Mouse (Mus musculus) hindbrain, embryonic 14.5 days (tissue): Measurements from ENCODE around the gene Morc2a. TPM values are rescaled to one million over a fixed set of nuclear protein-coding genes. Genes with fewer than 3 reads are reported as not detected.

ENCODE experiments used
- ATAC-seq: fragments of 200-750 bp; cut with Nextera tagmentation; 2 replicates; pipeline ENCODE4 v1.8.0; 2017; ENCODE audit warnings: moderate number of reproducible peaks, mild to moderate bottlenecking, moderate TSS enrichment, moderate library complexity; ENCODE audit not compliant: low FRiP score
- DNase-seq: peaks from one replicate; pipeline ENCODE4 v3.0.0-alpha.2; 2015; ENCODE audit warnings: low spot score
- H3K27ac ChIP-seq: fragments of 300-500 bp; sonication (generic); 2 replicates; pipeline ENCODE4 v1.5.1; 2014; ENCODE audit warnings: mild to moderate bottlenecking, moderate library complexity
- H3K27me3 ChIP-seq: fragments of 300-500 bp; sonication (generic); 2 replicates; pipeline ENCODE4 v1.6.1; 2014; ENCODE audit warnings: mild to moderate bottlenecking, low read length, mixed read lengths; ENCODE audit not compliant: control insufficient read depth, insufficient read depth
- H3K36me3 ChIP-seq: fragments of 300-500 bp; sonication (generic); replicated peaks from 2 replicates; pipeline ENCODE4 v1.6.1; 2014; ENCODE audit not compliant: control insufficient read depth, insufficient read depth
- H3K4me1 ChIP-seq: fragments of 300-500 bp; sonication (generic); replicated peaks from 2 replicates; pipeline ENCODE4 v1.6.1; 2014; ENCODE audit warnings: antibody characterized with exemption, low read length, mixed read lengths; ENCODE audit not compliant: control insufficient read depth, insufficient read depth
- H3K4me2 ChIP-seq: fragments of 300-500 bp; sonication (generic); replicated peaks from 2 replicates; pipeline ENCODE4 v1.6.1; 2014; ENCODE audit warnings: mild to moderate bottlenecking, moderate library complexity
- H3K4me3 ChIP-seq: fragments of 300-500 bp; sonication (generic); replicated peaks from 2 replicates; pipeline ENCODE4 v1.5.1; 2014; ENCODE audit warnings: mild to moderate bottlenecking, low read length
- H3K9ac ChIP-seq: fragments of 300-500 bp; sonication (generic); 2 replicates; pipeline ENCODE4 v1.6.1; 2014
- H3K9me3 ChIP-seq: fragments of 300-500 bp; sonication (generic); 2 replicates; pipeline ENCODE4 v1.6.1; 2016; ENCODE audit warnings: low read length; ENCODE audit not compliant: control insufficient read depth
- WGBS: fragments of 180-500 bp; shearing (Covaris S2); extraction: QIAGEN DNeasy Blood & Tissue Kit; methylation state at CpG from one replicate; pipeline ENCODE4 v1.1.7; 2014; 5-methylcytosine and 5-hydroxymethylcytosine counted together
- polyA plus RNA-seq: library from polyadenylated mRNA; unstranded; fragments of >200 nt; fragmentation: Nextera tagmentation; extraction: Ambion mirVana; gene quantifications from 2 replicates; pipeline ENCODE4 v1.2.1, GENCODE M21; 2014

The Morc2a gene
- polyA plus RNA-seq, 1 experiment from 2014 or later = 28.7 TPM

DNA sequence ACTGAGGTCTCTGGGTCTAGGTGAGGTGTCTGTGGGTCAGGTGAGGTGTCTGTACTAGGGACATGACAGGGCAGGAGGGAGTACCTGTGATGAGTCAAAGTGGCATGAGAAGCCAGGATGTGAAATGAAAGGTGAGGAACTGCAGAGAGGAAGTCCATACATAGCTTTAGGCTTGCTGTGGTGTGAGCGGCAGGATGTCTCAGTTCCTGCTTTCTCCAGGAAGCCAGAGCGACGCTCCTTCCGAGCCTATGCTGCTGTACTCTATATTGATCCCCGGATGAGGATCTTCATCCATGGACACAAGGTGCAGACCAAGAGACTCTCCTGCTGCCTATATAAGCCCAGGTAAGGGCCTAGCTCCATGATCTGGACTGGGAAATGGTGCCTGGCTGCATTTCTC, 27.4 kb downstream of the Morc2a start:
- no peak overlapping the region for H3K9ac ChIP-seq
- H3K27me3 ChIP-seq = no peaks in the 10 kb centered on the region
- 86% methylated on average over 5 of the region's 5 CpGs for WGBS
- no peak overlapping the region for H3K4me3 ChIP-seq
- no peak for ATAC-seq
- H3K27ac ChIP-seq = no peak overlapping the region
- no peaks in the 10 kb centered on the region for H3K9me3 ChIP-seq
- peaks cover 99% of the 10 kb centered on the region for H3K36me3 ChIP-seq
- no peak overlapping the region for H3K4me2 ChIP-seq
- no peaks in the 10 kb centered on the region for H3K4me1 ChIP-seq
- no peak for DNase-seq

- Histone ChIP-seq H3K9me3 (no peaks in the 10 kb centered on the region), H3K36me3 (peaks cover 96% of the 10 kb centered on the region), H3K4me3 (no peak overlapping the region), H3K9ac (no peak overlapping the region), H3K4me2 (no peak overlapping the region), H3K27me3 (no peaks in the 10 kb centered on the region), H3K4me1 (no peaks in the 10 kb centered on the region), H3K27ac (no peak overlapping the region)
- ATAC-seq = no peak
- DNase-seq = no peak
- WGBS = 84% methylated on average over 6 of the region's 6 CpGs
Measured at GRCm38 (mm10) chr11:3677204-3677603, 28.2 kb downstream of the Morc2a start.

DNA sequence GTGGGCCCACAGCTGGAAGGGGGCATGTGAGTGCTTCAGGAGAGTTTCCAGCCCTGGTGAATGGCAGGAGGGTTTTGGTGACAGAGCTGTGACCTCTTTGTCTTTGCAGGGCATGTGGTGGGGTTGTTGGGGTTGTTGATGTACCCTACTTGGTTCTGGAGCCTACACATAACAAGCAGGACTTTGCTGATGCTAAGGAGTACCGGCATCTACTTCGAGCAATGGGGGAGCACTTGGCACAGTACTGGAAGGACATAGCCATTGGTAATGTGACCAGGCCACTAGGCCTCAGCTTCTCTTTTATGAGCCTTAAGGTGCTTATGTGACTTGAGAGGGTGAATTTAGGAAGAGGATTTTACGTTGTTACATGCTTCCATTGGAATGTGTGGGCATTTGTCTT, 30.8 kb downstream of the Morc2a start:
- 97% methylated on average over 3 of the region's 3 CpGs for WGBS
- Histone ChIP-seq H3K36me3 (peaks cover 96% of the 10 kb centered on the region), H3K27ac (no peak overlapping the region), H3K27me3 (no peaks in the 10 kb centered on the region), H3K4me1 (no peaks in the 10 kb centered on the region), H3K9me3 (no peaks in the 10 kb centered on the region), H3K9ac (no peak overlapping the region), H3K4me2 (no peak overlapping the region), H3K4me3 (no peak overlapping the region)
- DNase-seq = no peak
- ATAC-seq = no peak

GRCm38 (mm10) chr11:3683696-3684095, 34.7 kb downstream of the Morc2a start:
- peaks cover 95% of the 10 kb centered on the region for H3K36me3 ChIP-seq
- WGBS = 97% methylated on average over 11 of the region's 11 CpGs
- no peaks in the 10 kb centered on the region for H3K9me3 ChIP-seq
- no peak overlapping the region for H3K27ac ChIP-seq
- no peak overlapping the region for H3K4me3 ChIP-seq
- H3K4me1 ChIP-seq = no peaks in the 10 kb centered on the region
- DNase-seq = no peak
- no peak overlapping the region for H3K9ac ChIP-seq
- no peak for ATAC-seq
- no peaks in the 10 kb centered on the region for H3K27me3 ChIP-seq
- no peak overlapping the region for H3K4me2 ChIP-seq

DNA sequence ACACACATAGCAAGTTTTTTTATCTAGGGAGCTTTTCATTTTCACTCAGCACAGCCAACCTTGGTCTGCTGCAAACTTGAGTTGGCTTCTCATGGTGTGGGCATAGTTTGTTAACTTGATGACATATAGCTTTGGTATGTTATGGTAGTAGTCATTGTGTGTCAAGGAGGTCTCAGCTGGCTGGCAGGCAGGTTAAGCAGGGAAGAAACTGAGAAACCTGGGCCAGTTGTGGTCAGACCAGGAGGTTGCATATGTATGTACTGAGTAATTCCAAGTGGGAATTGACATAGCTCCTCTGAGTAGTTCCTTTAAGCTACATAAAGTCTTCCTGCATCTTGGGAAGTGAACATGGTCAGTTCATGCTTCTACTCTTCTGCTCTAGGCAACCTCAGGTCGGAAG, 35.2 kb downstream of the Morc2a start:
- H3K27ac ChIP-seq = no peak overlapping the region
- H3K4me3 ChIP-seq = no peak overlapping the region
- H3K4me1 ChIP-seq = no peaks in the 10 kb centered on the region
- H3K9ac ChIP-seq = no peak overlapping the region
- H3K27me3 ChIP-seq = no peaks in the 10 kb centered on the region
- peaks cover 95% of the 10 kb centered on the region for H3K36me3 ChIP-seq
- no peaks in the 10 kb centered on the region for H3K9me3 ChIP-seq
- 96% methylated on average over 1 of the region's 1 CpGs for WGBS
- no peak overlapping the region for H3K4me2 ChIP-seq
- DNase-seq (no peak), ATAC-seq (no peak)

GRCm38 (mm10) chr11:3684723-3685430, 35.9 kb downstream of the Morc2a start:
- no peak for ATAC-seq
- WGBS = 94% methylated on average over 5 of the region's 5 CpGs
- H3K9me3 ChIP-seq = no peaks in the 10 kb centered on the region

DNA sequence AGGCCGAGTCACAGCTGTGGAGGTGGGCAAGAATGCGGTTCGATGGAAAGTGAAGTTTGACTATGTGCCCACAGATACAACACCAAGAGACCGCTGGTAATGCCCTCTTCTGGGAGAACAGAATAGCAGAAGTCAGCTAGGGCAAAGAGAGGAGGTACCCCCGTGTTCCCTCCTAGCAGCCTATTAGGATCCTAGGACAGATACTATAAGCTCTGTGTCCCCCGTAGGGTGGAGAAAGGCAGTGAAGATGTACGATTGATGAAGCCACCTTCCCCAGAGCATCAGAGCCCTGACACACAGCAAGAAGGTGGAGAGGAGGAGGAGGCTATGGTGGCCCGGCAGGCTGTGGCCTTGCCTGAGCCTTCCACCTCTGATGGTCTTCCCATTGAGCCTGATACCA, 36.4 kb downstream of the Morc2a start:
- Histone ChIP-seq H3K36me3 (peaks cover 95% of the 10 kb centered on the region), H3K27ac (no peak overlapping the region), H3K9ac (no peak overlapping the region), H3K4me1 (no peaks in the 10 kb centered on the region), H3K27me3 (no peaks in the 10 kb centered on the region), H3K9me3 (no peaks in the 10 kb centered on the region), H3K4me2 (no peak overlapping the region), H3K4me3 (no peak overlapping the region)
- no peak for DNase-seq
- WGBS = 96% methylated on average over 8 of the region's 8 CpGs
- no peak for ATAC-seq

More at GRCm38 (mm10) chr11:3684723-3685430, 35.9 kb downstream of the Morc2a start:
- Histone ChIP-seq H3K4me3 (no peak overlapping the region), H3K9ac (no peak overlapping the region), H3K4me2 (no peak overlapping the region), H3K4me1 (no peaks in the 10 kb centered on the region), H3K27ac (no peak overlapping the region; the same call in 1 of the 2 replicates), H3K27me3 (no peaks in the 10 kb centered on the region), H3K36me3 (peaks cover 95% of the 10 kb centered on the region)
- no peak for DNase-seq

GRCm38 (mm10) chr11:3686318-3686717, 37.3 kb downstream of the Morc2a start:
- Histone ChIP-seq H3K4me2 (no peak overlapping the region), H3K27ac (no peak overlapping the region), H3K36me3 (peaks cover 89% of the 10 kb centered on the region), H3K27me3 (no peaks in the 10 kb centered on the region), H3K9ac (no peak overlapping the region), H3K9me3 (no peaks in the 10 kb centered on the region), H3K4me1 (no peaks in the 10 kb centered on the region), H3K4me3 (no peak overlapping the region)
- 91% methylated on average over 2 of the region's 2 CpGs for WGBS
- no peak for DNase-seq
- ATAC-seq = no peak

- Histone ChIP-seq H3K27ac (no peak overlapping the region), H3K4me1 (no peaks in the 10 kb centered on the region), H3K4me3 (no peak overlapping the region), H3K4me2 (no peak overlapping the region), H3K27me3 (no peaks in the 10 kb centered on the region), H3K9me3 (no peaks in the 10 kb centered on the region), H3K36me3 (peaks cover 84% of the 10 kb centered on the region), H3K9ac (no peak overlapping the region)
- ATAC-seq = no peak
- DNase-seq = no peak
- WGBS = 94% methylated on average over 2 of the region's 2 CpGs
Measured at GRCm38 (mm10) chr11:3686885-3687284, 37.9 kb downstream of the Morc2a start.

- WGBS = 94% methylated on average over 2 of the region's 2 CpGs
- DNase-seq = no peak
- ATAC-seq = no peak
- Histone ChIP-seq H3K36me3 (peaks cover 58% of the 10 kb centered on the region), H3K4me2 (no peak overlapping the region), H3K9ac (no peak overlapping the region), H3K4me3 (no peak overlapping the region), H3K4me1 (no peaks in the 10 kb centered on the region), H3K27ac (no peak overlapping the region), H3K27me3 (no peaks in the 10 kb centered on the region), H3K9me3 (no peaks in the 10 kb centered on the region)
Measured at GRCm38 (mm10) chr11:3691746-3692145, 42.8 kb downstream of the Morc2a start.
